Mouse (Mus musculus) heart, embryonic 16.5 days (tissue): ENCODE results near the gene Btn1a1. TPM values are rescaled to one million over a fixed set of nuclear protein-coding genes. Genes with fewer than 3 reads are reported as not detected.
A peak's percentile ranks its signal among the peaks of the same experiment; 100 is the strongest.

ENCODE experiments used
- ATAC-seq: fragments of 200-750 bp; cut with Nextera tagmentation; replicated peaks from 2 replicates; pipeline ENCODE4 v1.8.0; 2017; ENCODE audit warnings: moderate number of reproducible peaks; ENCODE audit not compliant: insufficient read depth, low FRiP score; ENCODE audit errors: extremely low read depth
- H3K27ac ChIP-seq: fragments of 300-500 bp; sonication (generic); 2 replicates; pipeline ENCODE4 v1.5.1; 2014; ENCODE audit warnings: mild to moderate bottlenecking, low read length, control low read depth, moderate library complexity
- H3K27me3 ChIP-seq: fragments of 300-500 bp; sonication (generic); 2 replicates; pipeline ENCODE4 v1.6.1; 2014; ENCODE audit warnings: low read length, mixed read lengths; ENCODE audit not compliant: control insufficient read depth, insufficient read depth
- H3K36me3 ChIP-seq: fragments of 300-500 bp; sonication (generic); 2 replicates; pipeline ENCODE4 v1.6.1; 2014; ENCODE audit not compliant: control insufficient read depth, insufficient read depth
- H3K4me1 ChIP-seq: fragments of 300-500 bp; sonication (generic); 2 replicates; pipeline ENCODE4 v1.6.1; 2014; ENCODE audit warnings: low read length, mixed read lengths; ENCODE audit not compliant: control insufficient read depth, insufficient read depth
- H3K4me2 ChIP-seq: fragments of 300-500 bp; sonication (generic); 2 replicates; pipeline ENCODE4 v1.6.1; 2014; ENCODE audit warnings: low read depth, mild to moderate bottlenecking, control low read depth, low read length
- H3K4me3 ChIP-seq: fragments of 300-500 bp; sonication (generic); 2 replicates; pipeline ENCODE4 v1.5.1; 2014; ENCODE audit warnings: mild to moderate bottlenecking, control low read depth, low read length
- H3K9ac ChIP-seq: fragments of 300-500 bp; sonication (generic); 2 replicates; pipeline ENCODE4 v1.6.1; 2014; ENCODE audit warnings: low read length, control low read depth
- H3K9me3 ChIP-seq: fragments of 300-500 bp; sonication (generic); replicated peaks from 2 replicates; pipeline ENCODE4 v1.6.1; 2016; ENCODE audit warnings: low read length; ENCODE audit not compliant: control insufficient read depth
- WGBS: fragments of 180-500 bp; shearing (Covaris S2); extraction: QIAGEN DNeasy Blood & Tissue Kit; methylation state at CpG from one replicate; pipeline ENCODE4 v1.1.7; 2014; 5-methylcytosine and 5-hydroxymethylcytosine counted together
- polyA plus RNA-seq: library from polyadenylated mRNA; unstranded; fragments of >200 nt; fragmentation: Nextera tagmentation; extraction: Ambion mirVana; gene quantifications from 2 replicates; pipeline ENCODE4 v1.2.1, GENCODE M21; 2015

The Btn1a1 gene
- polyA plus RNA-seq, 1 experiment from 2014 or later: 0.83 TPM

- 0 out of 2 replicates have a peak, but pooled peaks cover 2% of the 10 kb centered on the region for H3K27me3 ChIP-seq
- no peaks in the 10 kb centered on the region for H3K36me3 ChIP-seq
- peak overlapping the region; percentile 70 for H3K4me3 ChIP-seq
- peak overlapping the region; percentile 74 for H3K9ac ChIP-seq
- peak overlapping the region; percentile 91 for H3K4me2 ChIP-seq
- no peak overlapping the region for H3K27ac ChIP-seq
- H3K4me1 ChIP-seq: peaks cover 13% of the 10 kb centered on the region
- ATAC-seq: 0 out of 2 replicates have a peak, but pooled peaks have one; percentile 30
- under 1% methylated on average over 21 of the region's 21 CpGs for WGBS
- no peaks in the 10 kb centered on the region for H3K9me3 ChIP-seq
These were observed 2.1 kb downstream of the Btn1a1 start for GRCm38 (mm10) chr13:23463381-23464223.

- H3K9me3 ChIP-seq: no peaks in the 10 kb centered on the region
- H3K4me3 ChIP-seq: no peak overlapping the region
- no peak overlapping the region for H3K9ac ChIP-seq
- no peaks in the 10 kb centered on the region for H3K36me3 ChIP-seq
- H3K4me2 ChIP-seq: no peak overlapping the region
- H3K4me1 ChIP-seq: peaks cover 13% of the 10 kb centered on the region
- H3K27ac ChIP-seq: no peak overlapping the region
- no peak for ATAC-seq
- 0 out of 2 replicates have a peak, but pooled peaks cover 5% of the 10 kb centered on the region for H3K27me3 ChIP-seq
These were observed 3.0 kb downstream of the Btn1a1 start for GRCm38 (mm10) chr13:23462669-23463068.

- Histone ChIP-seq H3K27ac (no peak overlapping the region), H3K36me3 (no peaks in the 10 kb centered on the region), H3K27me3 (0 out of 2 replicates have a peak, but pooled peaks cover 5% of the 10 kb centered on the region), H3K9ac (no peak overlapping the region), H3K9me3 (no peaks in the 10 kb centered on the region), H3K4me3 (no peak overlapping the region), H3K4me1 (peaks cover 13% of the 10 kb centered on the region), H3K4me2 (no peak overlapping the region)
- ATAC-seq: no peak
- 81% methylated on average over 4 of the region's 4 CpGs for WGBS
These were observed 3.6 kb downstream of the Btn1a1 start for GRCm38 (mm10) chr13:23462063-23462462.

GRCm38 (mm10) chr13:23459264-23459846 lies 6.3 kb downstream of the Btn1a1 start:
- ATAC-seq: no peak
- Histone ChIP-seq H3K27ac (no peak overlapping the region), H3K9ac (no peak overlapping the region), H3K9me3 (no peaks in the 10 kb centered on the region), H3K4me1 (peaks cover 5% of the 10 kb centered on the region; the same call in 1 of the 2 replicates), H3K4me3 (no peak overlapping the region), H3K27me3 (0 out of 2 replicates have a peak, but pooled peaks cover 5% of the 10 kb centered on the region), H3K36me3 (no peaks in the 10 kb centered on the region), H3K4me2 (peak overlapping the region; percentile 8; the same call in 1 of the 2 replicates)
- whole genome bisulfite sequencing: 24% methylated on average over 15 of the region's 15 CpGs

- Histone ChIP-seq H3K4me2 (peak overlapping the region; percentile 69), H3K4me3 (peak overlapping the region; percentile 91), H3K36me3 (no peaks in the 10 kb centered on the region), H3K9me3 (no peaks in the 10 kb centered on the region), H3K9ac (peak overlapping the region; percentile 81), H3K27me3 (0 out of 2 replicates have a peak, but pooled peaks cover 3% of the 10 kb centered on the region), H3K27ac (peak overlapping the region; percentile 88), H3K4me1 (no peaks in the 10 kb centered on the region)
- under 1% methylated on average over 9 of the region's 9 CpGs for WGBS
- no peak for ATAC-seq
These were observed 11.8 kb downstream of the Btn1a1 start for GRCm38 (mm10) chr13:23453926-23454325.

- H3K9ac ChIP-seq: peak overlapping the region; percentile 81
- H3K36me3 ChIP-seq: no peaks in the 10 kb centered on the region
- whole genome bisulfite sequencing: under 1% methylated on average over 25 of the region's 25 CpGs
- no peaks in the 10 kb centered on the region for H3K4me1 ChIP-seq
- H3K4me3 ChIP-seq: peak overlapping the region; percentile 91
- H3K27me3 ChIP-seq: 0 out of 2 replicates have a peak, but pooled peaks cover 2% of the 10 kb centered on the region
- H3K4me2 ChIP-seq: peak overlapping the region; percentile 69
- peak overlapping the region; percentile 88 for H3K27ac ChIP-seq
- no peaks in the 10 kb centered on the region for H3K9me3 ChIP-seq
- ATAC-seq: peak; percentile 86
These were observed 12.3 kb downstream of the Btn1a1 start for GRCm38 (mm10) chr13:23453362-23453862.

- H3K4me3 ChIP-seq: peak overlapping the region; percentile 74
- no peaks in the 10 kb centered on the region for H3K4me1 ChIP-seq
- no peaks in the 10 kb centered on the region for H3K9me3 ChIP-seq
- H3K4me2 ChIP-seq: peak overlapping the region; percentile 82
- peak overlapping the region; percentile 67 for H3K27ac ChIP-seq
- H3K36me3 ChIP-seq: no peaks in the 10 kb centered on the region
- H3K27me3 ChIP-seq: no peaks in the 10 kb centered on the region
- no peak; the same call in 1 of the 2 replicates for ATAC-seq
- peak overlapping the region; percentile 77 for H3K9ac ChIP-seq
- under 1% methylated on average over 15 of the region's 15 CpGs for WGBS
These were observed 15.3 kb downstream of the Btn1a1 start for GRCm38 (mm10) chr13:23450398-23450797.

- peak overlapping the region; percentile 77 for H3K9ac ChIP-seq
- H3K27me3 ChIP-seq: no peaks in the 10 kb centered on the region
- WGBS: under 1% methylated on average over 24 of the region's 24 CpGs
- H3K9me3 ChIP-seq: no peaks in the 10 kb centered on the region
- H3K4me2 ChIP-seq: peak overlapping the region; percentile 82
- H3K4me1 ChIP-seq: peaks cover 4% of the 10 kb centered on the region
- ATAC-seq: no peak
- no peaks in the 10 kb centered on the region for H3K36me3 ChIP-seq
- peak overlapping the region; percentile 74 for H3K4me3 ChIP-seq
- H3K27ac ChIP-seq: peak overlapping the region; percentile 65
These were observed 16.2 kb downstream of the Btn1a1 start for GRCm38 (mm10) chr13:23449235-23450095.
